Mouse (Mus musculus) hindbrain, embryonic 15.5 days (tissue): Measurements from ENCODE around the gene Rcan2. TPM values are rescaled to one million over a fixed set of nuclear protein-coding genes. Genes with fewer than 3 reads are reported as not detected.

ENCODE experiments used
- ATAC-seq: fragments of 200-750 bp; cut with Nextera tagmentation; 2 replicates; pipeline ENCODE4 v1.8.0; 2017; ENCODE audit warnings: low read depth, moderate number of reproducible peaks, moderate TSS enrichment; ENCODE audit not compliant: low FRiP score
- H3K27ac ChIP-seq: fragments of 300-500 bp; sonication (generic); replicated peaks from 2 replicates; pipeline ENCODE4 v1.5.1; 2015; ENCODE audit warnings: mild to moderate bottlenecking, inconsistent platforms
- H3K27me3 ChIP-seq: fragments of 300-500 bp; sonication (generic); 2 replicates; pipeline ENCODE4 v1.6.1; 2015; ENCODE audit warnings: control low read depth, inconsistent platforms
- H3K36me3 ChIP-seq: fragments of 300-500 bp; sonication (generic); 2 replicates; pipeline ENCODE4 v1.6.1; 2015; ENCODE audit warnings: control low read depth, inconsistent platforms
- H3K4me1 ChIP-seq: fragments of 300-500 bp; sonication (generic); replicated peaks from 2 replicates; pipeline ENCODE4 v1.6.1; 2015; ENCODE audit warnings: control low read depth, inconsistent platforms
- H3K4me2 ChIP-seq: fragments of 300-500 bp; sonication (generic); 2 replicates; pipeline ENCODE4 v1.6.1; 2015; ENCODE audit warnings: moderate library complexity, mild to moderate bottlenecking, inconsistent platforms
- H3K4me3 ChIP-seq: fragments of 300-500 bp; sonication (generic); 2 replicates; pipeline ENCODE4 v1.5.1; 2015; ENCODE audit warnings: mild to moderate bottlenecking, inconsistent platforms
- H3K9ac ChIP-seq: fragments of 300-500 bp; sonication (generic); 2 replicates; pipeline ENCODE4 v1.6.1; 2015; ENCODE audit warnings: inconsistent platforms
- H3K9me3 ChIP-seq: fragments of 300-500 bp; sonication (generic); 2 replicates; pipeline ENCODE4 v1.6.1; 2016; ENCODE audit warnings: control low read depth, inconsistent platforms
- WGBS: fragments of 180-500 bp; shearing (Covaris S2); methylation state at CpG from one replicate; pipeline ENCODE4 v1.1.7; 2015; 5-methylcytosine and 5-hydroxymethylcytosine counted together
- polyA plus RNA-seq: library from polyadenylated mRNA; unstranded; fragments of >200 nt; fragmentation: Nextera tagmentation; extraction: Ambion mirVana; gene quantifications from 2 replicates; pipeline ENCODE4 v1.2.1, GENCODE M21; 2015

Rcan2 gene
- polyA plus RNA-seq, 1 experiment from 2014 or later = 132 TPM

DNA sequence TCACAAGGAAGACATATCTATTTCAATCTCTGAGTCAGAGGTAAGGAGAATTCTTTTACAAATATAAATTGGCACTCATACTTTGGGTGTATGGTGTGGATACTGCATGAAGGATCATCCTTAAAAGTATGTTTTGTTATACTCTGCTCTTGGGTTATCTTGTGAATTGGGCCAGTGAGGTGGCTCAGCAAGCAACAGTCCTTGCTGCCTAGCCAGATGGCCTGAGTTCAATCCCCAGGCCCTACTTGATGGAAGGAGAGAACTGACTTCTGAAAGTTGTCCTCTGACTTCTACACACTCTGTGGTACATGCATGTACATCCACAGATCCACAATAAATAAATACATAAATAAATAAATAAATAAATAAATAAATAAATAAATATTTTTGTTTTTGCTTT, 225.6 kb downstream of the Rcan2 start:
- Histone ChIP-seq H3K9me3 (no peaks in the 10 kb centered on the region), H3K9ac (no peak overlapping the region), H3K4me3 (no peak overlapping the region), H3K4me2 (peak overlapping the region; percentile 26), H3K36me3 (no peaks in the 10 kb centered on the region; the same call in 1 of the 2 replicates), H3K4me1 (peaks cover 32% of the 10 kb centered on the region), H3K27ac (peak overlapping the region; percentile 82), H3K27me3 (no peaks in the 10 kb centered on the region)
- ATAC-seq = no peak; the same call in 1 of the 2 replicates

DNA sequence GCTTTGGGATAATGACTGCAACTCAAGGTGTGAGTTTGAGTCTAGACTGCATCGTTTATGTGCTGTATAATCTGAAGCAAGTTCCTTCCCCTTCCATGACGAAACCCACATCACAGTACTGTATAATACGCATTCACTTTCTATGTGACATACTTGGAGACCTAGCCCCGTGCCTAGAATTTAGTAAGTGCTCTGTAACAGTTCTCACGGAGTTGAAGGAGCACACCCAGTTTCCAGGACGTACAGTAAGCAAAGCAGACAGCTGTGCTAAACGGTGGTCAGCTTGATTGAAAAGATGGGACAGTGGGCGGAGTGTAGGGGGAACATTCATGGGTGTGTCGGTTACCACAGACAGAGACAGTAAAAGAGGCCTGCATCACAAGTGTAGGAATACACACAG, 226.2 kb downstream of the Rcan2 start:
- H3K9me3 ChIP-seq = no peaks in the 10 kb centered on the region
- no peak overlapping the region for H3K9ac ChIP-seq
- H3K4me2 ChIP-seq = no peak overlapping the region
- H3K4me1 ChIP-seq = peaks cover 32% of the 10 kb centered on the region
- H3K36me3 ChIP-seq = no peaks in the 10 kb centered on the region; the same call in 1 of the 2 replicates
- WGBS = 90% methylated on average over 9 of the region's 9 CpGs
- no peak for ATAC-seq
- no peaks in the 10 kb centered on the region for H3K27me3 ChIP-seq
- no peak overlapping the region for H3K4me3 ChIP-seq
- 0 out of 2 replicates have a peak overlapping the region, but pooled peaks have one; percentile 42 for H3K27ac ChIP-seq

DNA sequence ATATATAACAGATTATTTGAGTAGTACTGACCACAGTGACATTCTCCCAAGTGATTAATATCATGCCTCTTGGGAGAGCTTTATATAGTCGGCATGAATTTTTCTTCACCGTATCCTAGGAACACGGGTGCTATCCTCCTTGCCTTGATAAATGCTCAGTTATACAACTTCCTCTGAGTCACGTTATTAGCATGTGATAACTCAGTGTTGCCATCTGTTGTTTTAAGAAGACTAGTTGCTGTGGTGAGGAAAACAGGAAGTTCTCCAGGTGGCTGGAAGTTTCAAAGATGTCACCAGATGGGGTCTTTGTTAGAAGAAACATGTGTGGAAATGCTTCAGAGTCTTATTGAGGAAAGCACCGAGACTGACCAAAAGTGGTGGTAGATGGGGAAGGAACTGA, 228.5 kb downstream of the Rcan2 start:
- WGBS = 58% methylated on average over 5 of the region's 5 CpGs
- no peak for ATAC-seq
- H3K36me3 ChIP-seq = no peaks in the 10 kb centered on the region
- H3K27me3 ChIP-seq = no peaks in the 10 kb centered on the region
- no peak overlapping the region for H3K27ac ChIP-seq
- H3K4me3 ChIP-seq = no peak overlapping the region
- H3K4me1 ChIP-seq = peaks cover 32% of the 10 kb centered on the region
- no peak overlapping the region for H3K9ac ChIP-seq
- no peaks in the 10 kb centered on the region for H3K9me3 ChIP-seq
- no peak overlapping the region for H3K4me2 ChIP-seq

DNA sequence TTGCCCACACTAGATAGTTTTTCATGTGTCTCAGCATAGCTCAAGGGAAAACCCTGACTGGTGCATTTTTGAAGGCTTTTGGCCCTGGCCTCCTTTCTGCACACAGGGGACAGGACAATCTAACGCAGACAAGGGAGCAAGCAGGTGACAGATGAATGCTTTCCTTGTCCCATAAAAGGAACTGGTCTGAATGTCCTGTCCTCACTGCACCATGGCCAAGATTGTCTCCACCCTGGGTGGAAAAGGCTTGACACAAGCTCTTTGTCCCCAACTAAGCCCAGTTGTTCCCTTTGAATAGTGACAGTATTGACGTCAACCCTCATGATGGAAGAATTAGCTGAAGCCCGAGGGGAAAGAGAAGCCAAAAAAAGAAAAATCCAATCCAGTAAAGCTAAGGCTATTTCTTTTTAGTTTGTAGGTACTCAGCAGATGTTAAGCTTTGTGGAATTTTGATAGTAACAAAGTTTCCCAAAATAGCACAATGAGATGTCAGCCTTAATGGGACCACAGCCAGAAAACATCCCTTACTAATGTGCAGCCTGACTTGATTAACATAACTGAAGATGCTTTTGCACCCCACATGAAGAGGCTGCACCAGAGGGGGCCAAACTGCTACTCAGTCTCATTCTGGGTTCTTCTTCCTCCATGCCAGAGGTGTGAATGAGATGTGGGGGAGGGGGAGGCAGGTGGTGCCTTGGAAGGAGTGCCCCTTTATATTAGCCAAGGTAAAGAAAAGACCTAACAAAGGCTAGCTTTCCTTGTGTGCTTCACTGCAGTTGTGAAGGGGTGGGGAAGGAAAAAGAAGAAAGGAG, 229.8 kb downstream of the Rcan2 start:
- ATAC-seq = peak; percentile 25; the same call in 1 of the 2 replicates
- WGBS = 22% methylated on average over 3 of the region's 3 CpGs
- Histone ChIP-seq H3K27me3 (no peaks in the 10 kb centered on the region), H3K4me3 (no peak overlapping the region), H3K4me1 (peaks cover 23% of the 10 kb centered on the region), H3K9ac (no peak overlapping the region), H3K4me2 (no peak overlapping the region), H3K27ac (no peak overlapping the region), H3K9me3 (no peaks in the 10 kb centered on the region), H3K36me3 (no peaks in the 10 kb centered on the region)

DNA sequence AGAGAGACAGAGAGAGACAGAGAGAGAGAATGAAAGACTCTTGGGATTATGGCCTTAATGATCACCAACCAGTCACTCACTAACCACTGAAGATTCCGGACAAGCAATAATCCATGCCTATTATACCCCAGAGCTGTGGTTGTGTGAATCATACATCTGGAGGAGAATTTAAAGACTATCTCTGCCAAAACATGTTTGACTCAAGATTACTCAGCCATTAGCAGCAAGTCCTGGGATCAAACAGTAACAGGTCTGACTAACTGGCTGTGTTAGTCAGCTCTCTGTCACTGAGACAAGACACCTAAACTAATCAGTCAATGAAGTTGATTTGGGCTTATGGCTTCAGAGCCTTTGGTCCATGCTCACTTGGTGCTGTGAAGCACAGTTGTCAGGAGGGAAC, 233.9 kb downstream of the Rcan2 start:
- Histone ChIP-seq H3K36me3 (no peaks in the 10 kb centered on the region), H3K9ac (no peak overlapping the region), H3K9me3 (no peaks in the 10 kb centered on the region), H3K27ac (no peak overlapping the region), H3K4me3 (no peak overlapping the region), H3K4me1 (peaks cover 12% of the 10 kb centered on the region; the same call in 1 of the 2 replicates), H3K27me3 (no peaks in the 10 kb centered on the region), H3K4me2 (no peak overlapping the region)
- 83% methylated on average over 1 of the region's 1 CpGs for WGBS
- ATAC-seq = no peak

DNA sequence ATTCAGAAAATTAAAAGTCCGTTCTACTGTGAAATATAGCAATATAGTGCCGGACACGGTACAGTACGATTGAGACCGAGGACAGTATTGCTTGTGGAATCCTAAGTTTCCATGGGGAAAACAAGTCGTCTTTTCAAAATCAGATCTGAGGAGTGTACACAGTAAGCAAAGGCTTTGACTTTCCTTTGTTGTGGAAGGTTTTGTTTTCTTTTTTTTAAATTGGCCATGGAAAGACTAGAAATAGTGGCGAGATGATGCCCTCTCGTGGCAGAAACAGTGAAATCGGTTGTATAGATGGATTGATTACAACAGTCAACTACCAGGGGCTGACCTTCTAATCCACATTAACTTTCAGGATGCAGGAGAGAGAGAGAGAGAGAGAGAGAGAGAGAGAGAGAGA, 237.5 kb downstream of the Rcan2 start:
- peak; percentile 17; the same call in 1 of the 2 replicates for ATAC-seq
- H3K4me3 ChIP-seq = no peak overlapping the region
- WGBS = 50% methylated on average over 9 of the region's 9 CpGs
- no peak overlapping the region for H3K4me2 ChIP-seq
- 0 out of 2 replicates have a peak, but pooled peaks cover 3% of the 10 kb centered on the region for H3K4me1 ChIP-seq
- no peak overlapping the region for H3K9ac ChIP-seq
- H3K27ac ChIP-seq = no peak overlapping the region
- no peaks in the 10 kb centered on the region for H3K9me3 ChIP-seq
- no peaks in the 10 kb centered on the region for H3K27me3 ChIP-seq
- no peaks in the 10 kb centered on the region for H3K36me3 ChIP-seq

DNA sequence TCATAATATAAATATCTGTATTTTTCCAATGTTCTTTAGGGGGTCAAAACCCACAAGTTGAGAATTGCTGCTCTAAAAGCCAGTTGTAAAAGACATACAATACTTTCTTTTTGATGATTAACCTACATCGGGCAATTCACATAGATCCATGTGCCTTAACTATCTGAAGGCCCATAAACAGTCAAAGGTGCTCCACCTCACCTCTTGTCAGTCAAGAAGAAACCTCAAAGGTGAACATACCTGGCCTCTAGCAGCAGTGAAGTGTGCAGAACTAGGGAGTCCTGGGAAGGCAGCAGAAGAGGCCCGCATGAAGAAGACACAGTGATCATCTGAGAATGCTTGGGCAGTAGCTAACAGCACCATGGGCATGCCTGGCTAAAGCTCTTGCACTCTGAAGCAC, 239.3 kb downstream of the Rcan2 start:
- H3K4me2 ChIP-seq = no peak overlapping the region
- H3K27me3 ChIP-seq = no peaks in the 10 kb centered on the region
- no peak overlapping the region for H3K27ac ChIP-seq
- 94% methylated on average over 2 of the region's 2 CpGs for WGBS
- 0 out of 2 replicates have a peak, but pooled peaks cover 3% of the 10 kb centered on the region for H3K4me1 ChIP-seq
- H3K36me3 ChIP-seq = no peaks in the 10 kb centered on the region
- no peak for ATAC-seq
- no peak overlapping the region for H3K4me3 ChIP-seq
- no peak overlapping the region for H3K9ac ChIP-seq
- no peaks in the 10 kb centered on the region for H3K9me3 ChIP-seq

DNA sequence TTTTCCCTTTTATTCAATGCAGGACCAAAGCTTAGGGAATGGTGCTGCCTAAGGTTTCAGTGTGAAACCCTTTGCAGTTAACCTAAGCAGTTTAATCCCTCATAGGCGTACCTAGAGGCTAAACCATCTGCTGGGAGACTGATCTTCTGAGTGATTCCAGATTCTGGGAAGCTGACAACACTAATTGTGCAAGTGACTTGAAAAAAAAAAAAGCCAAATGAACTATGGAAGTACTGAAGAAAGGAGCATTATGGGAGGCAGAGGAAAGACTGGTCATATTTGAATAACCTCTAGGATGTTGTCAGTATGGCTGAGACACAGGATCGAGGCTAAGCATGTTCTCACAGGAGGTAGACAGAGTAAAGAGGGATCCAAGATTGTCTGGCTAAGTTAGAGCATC, 241.2 kb downstream of the Rcan2 start:
- WGBS = 80% methylated on average over 2 of the region's 2 CpGs

DNA sequence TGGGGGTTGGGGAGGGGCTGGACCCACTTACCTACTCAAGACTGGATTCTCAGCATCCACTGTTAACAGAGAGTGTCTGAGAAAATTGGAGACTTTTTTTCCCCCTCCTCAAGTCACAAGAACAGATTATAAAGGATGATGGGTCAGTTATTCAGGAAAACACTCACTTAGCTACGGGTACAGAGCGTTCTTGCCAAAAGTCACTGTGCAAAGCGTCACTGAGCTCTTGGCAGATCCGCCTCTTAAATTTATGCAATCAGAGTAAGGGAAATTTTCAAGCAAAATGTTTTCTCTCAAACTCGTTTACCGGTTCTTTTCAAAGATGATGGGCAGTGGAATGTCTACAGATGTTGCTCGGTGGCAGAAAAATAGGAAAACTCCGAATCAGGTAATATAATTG, 241.7 kb downstream of the Rcan2 start:
- H3K9me3 ChIP-seq = no peaks in the 10 kb centered on the region

More for the DNA sequence above, 241.2 kb downstream of the Rcan2 start:
- H3K4me2 ChIP-seq = no peak overlapping the region
- 0 out of 2 replicates have a peak, but pooled peaks cover 3% of the 10 kb centered on the region for H3K4me1 ChIP-seq
- H3K27ac ChIP-seq = no peak overlapping the region
- H3K4me3 ChIP-seq = no peak overlapping the region
- H3K36me3 ChIP-seq = no peaks in the 10 kb centered on the region
- ATAC-seq = no peak
- no peak overlapping the region for H3K9ac ChIP-seq
- H3K9me3 ChIP-seq = no peaks in the 10 kb centered on the region
- no peaks in the 10 kb centered on the region for H3K27me3 ChIP-seq

DNA sequence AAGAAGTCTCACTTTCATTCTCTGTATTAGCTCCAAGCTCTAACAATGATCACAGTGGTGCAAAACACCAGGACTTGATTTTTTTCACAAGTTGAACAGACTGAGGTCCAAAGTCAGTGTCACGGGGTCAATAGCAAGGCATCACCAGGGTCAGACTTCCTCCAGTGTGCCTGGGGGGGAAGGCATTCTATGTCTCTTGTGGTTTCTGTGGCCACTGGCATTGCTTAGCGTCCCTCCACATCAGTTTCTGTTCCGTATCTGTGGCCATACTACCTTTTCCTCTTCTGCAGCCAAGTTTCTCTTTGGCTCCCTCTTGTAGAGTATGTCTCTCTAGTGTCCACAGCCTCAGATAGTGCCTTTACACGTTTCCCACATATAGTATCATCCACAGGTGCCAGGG, 252.3 kb downstream of the Rcan2 start:
- H3K27me3 ChIP-seq = no peaks in the 10 kb centered on the region
- WGBS = 73% methylated on average over 4 of the region's 4 CpGs
- no peaks in the 10 kb centered on the region for H3K9me3 ChIP-seq
- no peaks in the 10 kb centered on the region for H3K4me1 ChIP-seq
- H3K36me3 ChIP-seq = no peaks in the 10 kb centered on the region
- no peak overlapping the region for H3K4me3 ChIP-seq
- H3K9ac ChIP-seq = no peak overlapping the region
- H3K27ac ChIP-seq = no peak overlapping the region
- no peak for ATAC-seq
- H3K4me2 ChIP-seq = no peak overlapping the region

More for the DNA sequence above, 241.7 kb downstream of the Rcan2 start:
- H3K27me3 ChIP-seq = no peaks in the 10 kb centered on the region
- no peak overlapping the region for H3K9ac ChIP-seq
- H3K4me1 ChIP-seq = 0 out of 2 replicates have a peak, but pooled peaks cover 3% of the 10 kb centered on the region
- no peaks in the 10 kb centered on the region for H3K36me3 ChIP-seq
- ATAC-seq = no peak
- WGBS = 88% methylated on average over 8 of the region's 8 CpGs
- H3K27ac ChIP-seq = no peak overlapping the region
- H3K4me2 ChIP-seq = no peak overlapping the region
- no peak overlapping the region for H3K4me3 ChIP-seq

DNA sequence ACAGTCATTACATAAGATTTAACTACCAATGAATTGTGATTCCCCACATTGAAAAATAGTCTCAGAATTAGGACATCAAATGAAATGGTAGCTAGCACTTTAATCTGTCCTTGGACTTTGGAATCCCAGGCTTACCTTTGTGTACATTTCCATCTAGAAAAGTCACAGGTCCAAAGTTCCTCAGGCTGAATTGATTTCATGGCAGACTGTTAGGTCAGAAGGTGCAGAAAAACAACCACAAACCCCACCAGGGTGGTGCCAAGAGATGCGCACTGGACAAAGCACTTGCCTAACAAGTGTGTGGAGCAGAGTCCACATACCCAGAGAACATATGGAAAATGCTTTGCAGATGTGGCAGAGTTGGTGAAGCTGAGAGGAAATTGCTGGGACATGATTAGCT, 256.0 kb downstream of the Rcan2 start:
- no peak for ATAC-seq
- Histone ChIP-seq H3K36me3 (no peaks in the 10 kb centered on the region), H3K27ac (no peak overlapping the region), H3K9ac (no peak overlapping the region), H3K4me3 (no peak overlapping the region), H3K27me3 (no peaks in the 10 kb centered on the region), H3K9me3 (no peaks in the 10 kb centered on the region), H3K4me1 (no peaks in the 10 kb centered on the region), H3K4me2 (no peak overlapping the region)
- WGBS = 97% methylated on average over 1 of the region's 1 CpGs

DNA sequence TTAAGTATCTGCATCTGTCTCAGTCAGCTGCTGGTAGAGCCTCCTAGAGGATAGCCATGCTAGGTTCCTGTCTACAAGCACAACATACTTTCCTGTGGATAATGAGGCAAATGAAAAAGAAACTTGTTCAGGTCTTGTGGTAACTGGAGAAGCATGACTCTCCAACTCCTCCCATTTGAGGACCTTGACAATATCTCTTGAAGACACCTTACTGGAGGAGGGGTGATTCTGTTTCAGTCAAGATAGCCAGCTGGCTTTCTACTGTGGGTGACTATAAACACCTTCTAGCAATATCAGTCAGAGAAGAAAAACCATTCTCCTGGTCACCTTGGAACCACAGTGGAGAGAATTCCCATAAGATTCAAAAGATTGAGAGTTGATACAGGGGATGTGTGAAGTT, 257.0 kb downstream of the Rcan2 start:
- Histone ChIP-seq H3K36me3 (no peaks in the 10 kb centered on the region), H3K9me3 (no peaks in the 10 kb centered on the region), H3K27me3 (no peaks in the 10 kb centered on the region), H3K4me1 (no peaks in the 10 kb centered on the region), H3K9ac (no peak overlapping the region), H3K27ac (no peak overlapping the region), H3K4me2 (no peak overlapping the region), H3K4me3 (no peak overlapping the region)
- ATAC-seq = no peak
